Mouse (Mus musculus) CD4-positive, CD25-positive, alpha-beta regulatory T cell, adult 2 months (primary cell): ENCODE data around the gene Vcam1.

Experiments used
- DNase-seq: peaks from one replicate; pipeline ENCODE4 v3.0.0-alpha.2; 2012; ENCODE audit warnings: low read depth, low spot score

Vcam1 gene

DNA sequence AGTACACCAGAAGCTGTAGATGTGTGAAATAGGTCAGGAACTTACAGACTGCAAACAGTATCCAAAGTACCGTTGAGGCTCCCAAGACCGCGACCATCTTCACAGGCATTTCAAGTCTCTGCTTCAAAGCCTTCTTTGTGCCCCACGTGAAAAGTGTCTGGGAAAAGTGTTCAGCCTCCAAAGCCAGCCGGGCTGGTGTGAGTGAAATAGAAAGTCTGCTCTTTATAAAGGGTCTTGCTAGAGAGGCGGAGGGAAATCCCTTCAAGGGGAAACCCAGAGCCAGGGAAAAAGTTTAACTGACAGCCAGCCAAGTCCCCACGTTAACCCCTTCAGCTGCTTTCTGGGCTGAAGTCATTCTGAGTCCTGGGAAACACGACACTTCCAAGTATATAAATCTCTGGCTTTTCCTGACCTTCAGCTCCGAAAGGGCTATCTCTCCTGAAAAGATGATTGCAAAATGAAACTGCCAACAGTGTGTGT is at the start of gene Vcam1:
Gene Vcam1 (minus strand): TSS at position 430 of the 480 bp plus-strand sequence.
- peak; percentile 7 for DNase-seq

DNA sequence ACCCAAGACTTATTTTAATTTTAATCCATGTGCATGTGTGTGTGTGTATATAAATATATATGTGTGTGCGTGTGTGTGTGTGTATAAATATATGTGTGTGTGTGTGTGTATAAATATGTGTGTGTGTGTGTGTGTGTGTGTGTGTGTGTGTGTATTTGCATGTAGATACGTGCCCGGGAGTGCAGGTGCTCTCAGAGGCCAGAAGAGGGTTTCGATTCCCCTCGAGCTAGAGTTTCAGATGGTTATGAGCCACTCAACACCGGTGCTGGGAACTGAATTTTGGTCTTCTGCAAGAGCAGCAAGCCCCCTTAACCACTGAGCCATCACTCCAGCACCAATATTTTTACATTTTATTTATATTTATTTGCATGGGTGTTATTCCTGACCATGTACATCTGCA is 45.6 kb upstream of the Vcam1 start:
- DNase-seq, result no peak

DNA sequence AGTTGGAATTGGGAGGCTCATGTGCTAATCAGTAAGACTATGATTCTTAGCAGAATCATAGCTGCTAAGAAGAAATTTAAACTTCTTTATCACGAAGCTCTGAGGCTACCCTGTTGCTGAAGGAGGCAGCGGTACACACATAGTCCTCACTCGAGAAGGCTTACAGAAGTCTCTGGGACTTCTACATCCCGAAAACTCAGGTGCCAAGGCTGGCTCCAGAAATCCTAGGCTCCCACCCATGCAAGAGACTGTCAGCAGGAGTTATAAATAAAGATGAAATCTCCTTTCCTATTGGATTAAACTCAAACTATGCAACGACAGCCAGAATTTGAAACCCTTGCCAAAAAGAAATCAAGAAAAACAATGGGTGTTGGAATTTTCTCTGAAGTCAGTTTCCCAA is 42.0 kb upstream of the Vcam1 start:
- no peak for DNase-seq

DNA sequence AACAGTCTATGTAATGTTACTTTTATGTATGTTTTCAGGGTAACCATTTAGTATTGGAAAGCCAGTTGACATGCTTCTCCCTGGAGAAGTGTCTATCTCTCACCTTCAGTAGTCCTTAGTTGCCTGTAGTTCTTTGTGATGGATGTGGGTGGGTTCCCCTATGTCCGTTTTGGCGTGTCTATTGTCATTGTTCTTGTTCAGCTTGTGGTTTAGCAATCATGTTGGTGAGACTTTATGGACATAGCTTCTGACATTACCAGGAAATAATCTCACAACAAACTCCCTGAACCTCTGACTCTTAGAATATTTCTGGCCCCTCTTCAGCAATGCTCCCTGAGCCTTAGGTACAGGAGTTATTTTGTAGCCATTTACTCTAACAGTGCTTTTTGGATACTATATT is 38.6 kb upstream of the Vcam1 start:
- DNase-seq, result no peak

DNA sequence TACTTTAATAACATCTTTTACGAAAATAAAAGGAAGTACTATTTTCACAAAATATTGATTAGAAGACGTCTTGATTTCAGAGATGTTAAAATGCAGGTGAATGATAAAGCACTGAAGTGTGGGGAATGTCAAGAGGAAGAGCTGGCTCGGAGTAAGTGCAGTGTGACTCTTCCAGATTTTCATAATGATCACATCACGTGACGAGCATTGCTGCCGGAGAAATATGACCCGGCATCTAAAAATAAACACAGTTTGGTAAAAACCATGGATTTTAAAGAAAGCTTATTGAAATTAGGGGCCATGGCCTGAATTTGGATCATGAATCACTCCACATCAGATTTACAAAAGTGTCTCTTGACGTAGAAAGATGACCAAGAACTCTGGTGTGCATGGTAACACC is 36.8 kb upstream of the Vcam1 start:
- no peak for DNase-seq

DNA sequence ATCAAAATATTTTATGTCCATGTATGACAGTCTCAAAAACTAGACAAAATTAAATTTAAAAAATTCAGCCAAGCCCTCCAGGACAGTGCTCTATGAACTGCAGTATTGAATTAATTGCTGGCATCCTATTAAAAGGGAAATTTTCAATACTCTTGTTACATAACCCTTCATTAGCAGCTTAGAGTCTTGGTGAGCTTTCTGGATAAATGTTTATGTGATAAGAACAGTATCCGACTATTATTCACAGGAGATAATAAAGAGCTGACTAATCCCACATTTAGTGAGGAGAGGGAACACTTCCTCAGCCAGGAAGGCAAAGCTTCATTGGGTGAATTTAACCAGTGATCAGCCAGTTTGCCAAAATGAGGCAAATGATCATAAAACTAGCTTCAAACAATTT is 35.5 kb upstream of the Vcam1 start:
- DNase-seq, result no peak

DNA sequence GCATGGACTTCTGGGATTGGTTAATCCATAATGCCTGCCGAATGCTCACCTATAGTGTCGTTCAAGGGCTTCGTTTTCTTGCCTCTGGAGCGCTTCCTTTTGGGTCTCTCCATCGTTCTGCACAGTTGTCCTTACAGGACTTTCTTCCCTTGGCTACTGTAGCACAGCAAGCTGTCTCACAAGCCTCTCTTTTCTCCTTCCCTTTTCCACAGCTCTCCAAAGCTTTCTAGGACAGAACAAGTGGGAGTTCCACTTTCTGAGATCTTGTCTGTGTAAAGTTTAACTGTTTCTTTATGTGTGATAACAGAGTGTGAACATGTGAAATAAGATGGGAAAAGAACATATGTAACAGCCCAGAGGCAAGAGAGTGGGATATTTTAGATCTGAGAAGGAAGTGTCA is 34.0 kb upstream of the Vcam1 start:
- DNase-seq, result no peak

DNA sequence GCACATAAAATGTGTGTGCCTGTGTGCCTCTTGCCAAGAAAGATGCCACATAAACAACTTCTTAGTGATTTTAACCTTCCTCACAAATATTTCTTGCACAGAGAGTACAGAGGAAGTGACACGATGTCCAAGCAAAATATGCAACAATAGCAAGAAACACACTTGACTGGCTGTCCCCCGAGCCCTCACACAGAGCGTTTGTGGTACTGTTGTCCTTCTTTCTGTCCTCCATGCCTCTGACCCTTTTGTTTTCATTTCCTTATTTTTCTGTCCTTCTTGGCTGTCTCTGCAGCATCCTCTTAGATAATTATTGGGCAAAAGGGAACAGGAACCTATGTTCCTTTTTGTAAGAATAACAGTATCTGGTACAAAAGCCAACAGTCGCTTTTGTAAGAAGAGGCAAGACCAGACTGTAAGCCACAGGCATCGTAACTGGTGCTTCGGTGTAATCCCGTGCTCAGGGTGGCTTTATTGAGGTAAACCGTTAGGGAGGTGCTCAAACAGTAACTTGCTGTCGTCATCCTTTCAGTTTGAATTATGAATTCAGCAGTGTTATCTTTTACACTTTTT is 32.7 kb upstream of the Vcam1 start:
- DNase-seq, result no peak

DNA sequence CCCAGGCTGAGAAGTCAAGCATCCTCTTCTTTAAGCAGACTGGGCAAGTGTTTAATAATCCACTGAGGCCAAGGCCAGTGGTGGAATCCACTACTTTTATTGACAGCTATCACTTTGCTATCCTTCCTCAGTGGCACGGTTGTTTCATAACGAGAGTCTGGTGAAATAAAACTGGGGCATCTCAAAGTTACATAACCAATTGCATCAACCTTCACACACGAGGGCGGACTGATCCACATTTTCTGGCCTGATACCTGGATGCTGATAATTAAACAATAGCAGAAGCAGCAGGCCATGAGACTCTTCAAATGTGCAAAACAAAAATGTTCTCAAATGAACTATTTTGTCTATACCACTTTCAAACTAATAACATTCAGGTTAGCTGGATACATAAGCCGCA is 29.9 kb upstream of the Vcam1 start:
- no peak for DNase-seq

DNA sequence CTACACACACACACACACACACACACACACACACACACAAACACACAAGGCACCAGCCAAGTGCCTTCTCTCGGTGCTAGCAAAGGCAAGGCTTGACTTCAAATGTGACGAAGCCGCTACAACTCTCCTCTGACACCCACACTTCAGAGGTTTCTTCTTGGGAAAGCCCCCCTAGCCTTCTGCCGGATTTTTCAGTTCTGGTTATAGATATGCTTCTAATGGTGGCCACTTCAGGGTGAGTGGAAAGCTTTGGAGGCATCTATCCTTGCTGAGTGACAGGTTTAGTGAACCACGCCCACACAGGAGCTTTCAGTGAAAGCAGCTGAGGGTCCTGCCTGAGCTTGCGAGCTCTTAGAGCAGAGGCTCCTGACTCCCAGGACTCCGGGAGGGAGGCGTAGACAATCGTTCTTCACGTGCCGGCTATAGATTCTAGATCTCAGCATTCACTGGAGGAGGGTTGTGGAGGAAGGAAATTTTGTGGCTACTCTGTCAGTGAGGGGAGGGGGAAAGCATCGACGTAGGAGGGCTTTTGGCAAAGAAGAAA is 28.0 kb upstream of the Vcam1 start:
- DNase-seq, result no peak

DNA sequence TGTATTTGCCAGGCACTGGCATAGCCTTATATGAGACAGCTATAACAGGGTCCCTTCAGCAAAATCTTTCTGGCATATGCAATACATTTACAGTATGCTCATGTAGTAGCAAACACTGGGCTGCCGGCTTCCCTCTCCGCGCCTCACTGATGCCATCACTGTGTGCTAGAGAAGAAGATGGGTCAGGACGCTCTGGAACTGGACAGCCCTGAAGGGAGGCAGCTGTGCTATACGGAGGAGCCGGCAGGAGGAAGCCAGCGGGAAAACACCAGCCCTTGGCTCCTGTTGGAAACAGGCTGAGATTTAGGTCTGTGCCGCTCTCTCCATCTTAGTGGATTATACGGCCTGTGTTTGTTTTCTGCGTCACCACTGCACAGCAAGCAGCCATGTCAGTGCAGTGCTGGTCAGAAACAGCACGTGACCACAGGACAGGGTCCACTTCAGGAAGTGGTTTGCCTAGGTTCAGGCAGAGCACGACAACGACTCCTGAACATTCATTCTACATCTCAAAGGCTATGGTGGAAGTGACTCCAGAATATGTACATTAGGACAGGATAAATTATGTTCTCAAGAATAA is 20.7 kb upstream of the Vcam1 start:
- DNase-seq, result no peak

DNA sequence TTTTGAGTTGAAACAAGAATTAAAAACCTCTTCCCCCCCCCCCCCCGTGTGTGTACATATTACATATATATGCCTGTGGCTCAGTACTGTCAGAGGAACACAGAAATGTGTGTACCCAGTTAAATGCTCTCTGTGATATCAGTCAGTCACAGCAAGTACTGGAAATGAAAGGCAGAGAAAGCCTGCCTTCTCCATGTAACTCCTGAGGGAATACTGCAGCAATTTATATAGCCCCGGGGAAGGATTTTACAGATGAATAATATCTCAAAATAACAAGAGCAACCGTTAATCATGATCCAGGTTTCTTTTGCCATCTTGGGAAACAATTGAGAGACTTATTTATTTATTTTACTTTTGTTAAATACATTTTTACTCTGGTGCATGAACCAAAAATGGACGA is 19.6 kb upstream of the Vcam1 start:
- no peak for DNase-seq

DNA sequence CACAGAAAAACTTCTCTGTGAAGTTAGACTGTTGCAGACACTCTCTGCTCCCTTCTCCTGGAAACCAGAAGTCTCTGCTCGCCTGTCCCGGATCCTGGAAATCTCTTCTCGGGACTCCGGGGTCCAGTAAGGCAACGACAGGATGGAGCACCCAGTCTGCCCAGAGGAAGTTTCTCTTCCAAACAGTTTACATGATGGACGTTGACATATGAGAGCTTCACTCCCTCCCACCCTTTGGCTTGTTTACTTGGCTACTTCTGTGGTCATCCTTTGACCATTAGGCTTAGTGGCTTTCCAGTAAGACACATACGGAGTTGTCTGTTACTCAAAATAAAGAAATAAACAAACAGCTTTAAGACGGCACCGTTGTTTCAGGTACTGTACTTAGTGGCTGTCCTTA is 19.2 kb upstream of the Vcam1 start:
- no peak for DNase-seq

DNA sequence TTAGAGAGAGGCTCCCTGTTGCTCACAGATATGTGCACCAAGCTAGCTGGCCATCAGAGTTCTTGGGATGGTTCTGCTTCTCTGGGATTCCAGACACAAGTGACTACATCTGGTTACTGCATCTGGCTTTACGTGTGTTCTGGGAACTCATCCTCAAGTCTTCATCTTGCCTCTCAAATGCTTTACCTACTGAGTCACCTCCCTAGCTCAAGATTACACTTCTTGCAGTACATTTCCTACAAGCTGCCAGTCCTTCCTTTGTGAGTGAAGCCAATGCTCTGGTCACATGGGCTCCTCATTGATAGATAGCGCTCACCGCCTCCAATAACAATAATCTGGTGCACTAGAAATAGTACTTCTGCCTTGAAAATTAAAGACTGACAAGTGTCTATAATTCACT is 11.7 kb upstream of the Vcam1 start:
- DNase-seq, result no peak

DNA sequence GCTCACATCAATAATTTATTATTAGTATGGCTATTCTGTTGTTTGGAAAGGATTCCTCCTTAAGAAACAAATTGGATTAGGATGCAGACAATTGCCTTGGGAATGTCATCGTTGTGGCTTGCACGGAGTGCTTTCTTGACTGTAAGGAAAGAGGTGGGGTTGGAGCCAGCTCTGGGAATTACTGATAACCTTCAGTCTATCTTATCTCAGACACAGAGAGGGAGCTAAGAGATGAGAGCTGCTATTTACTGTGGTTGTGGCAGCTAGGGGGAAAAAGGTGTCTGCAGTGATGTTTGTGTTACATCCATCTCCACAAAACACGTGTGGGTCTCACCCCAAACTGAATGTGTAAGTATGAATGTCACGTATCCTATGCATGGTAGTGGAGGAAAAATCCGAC is 9.5 kb upstream of the Vcam1 start:
- DNase-seq, result no peak

DNA sequence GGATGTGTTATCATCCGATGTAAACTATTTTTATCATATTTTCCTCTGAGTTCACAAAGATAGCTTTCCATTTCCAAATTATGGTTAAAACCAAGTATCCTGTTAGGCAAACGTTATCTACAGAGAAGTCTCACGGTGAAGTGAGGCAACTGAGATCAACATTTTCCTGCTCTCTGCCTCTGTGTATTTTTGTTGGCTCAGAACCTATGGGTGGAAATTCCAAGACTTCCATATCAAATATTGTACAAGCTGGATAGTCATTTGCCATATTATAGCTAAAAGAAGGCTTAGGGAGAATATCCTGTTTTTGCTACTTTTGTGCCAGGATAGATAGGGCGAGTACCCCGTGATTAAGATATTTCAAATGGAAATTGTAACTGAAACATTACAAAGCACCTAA is 8.6 kb upstream of the Vcam1 start:
- no peak for DNase-seq

DNA sequence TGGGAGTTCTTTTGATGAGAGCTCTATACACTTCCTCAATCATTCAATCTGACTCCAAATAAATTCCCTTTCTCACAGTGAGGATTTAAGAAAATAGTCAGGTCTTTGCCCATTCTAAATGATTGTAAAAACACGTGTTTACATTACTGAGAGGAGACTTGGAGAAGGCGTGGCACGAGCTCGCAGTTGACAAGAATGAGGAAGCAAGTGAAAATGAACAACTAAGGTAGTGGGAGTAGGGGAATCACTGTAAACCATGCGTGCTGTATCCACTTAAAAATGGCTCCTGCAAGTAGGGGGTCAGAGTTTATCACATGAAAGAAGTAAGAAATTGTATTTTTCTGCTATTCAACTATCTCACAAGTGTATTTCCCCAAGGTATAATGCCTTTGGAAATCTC is 3.9 kb upstream of the Vcam1 start:
- DNase-seq, result no peak

DNA sequence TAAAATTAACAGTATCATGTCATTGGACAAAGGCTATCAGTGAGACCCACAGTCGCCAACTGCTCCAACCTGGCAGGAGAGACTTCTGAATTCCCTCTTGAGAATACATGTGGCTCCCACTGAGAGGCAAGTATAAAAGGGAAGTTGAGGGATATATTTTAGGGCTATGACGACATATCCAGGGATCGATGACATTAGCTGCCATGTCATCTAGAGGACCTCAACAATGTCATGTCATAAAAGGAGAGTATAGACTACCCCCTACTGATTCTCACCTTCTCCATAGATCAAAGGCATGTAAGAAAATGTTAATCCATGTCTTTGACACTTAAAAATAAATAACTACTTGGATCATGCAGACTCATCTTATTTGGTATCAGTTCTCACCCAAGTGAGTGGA is 1.2 kb upstream of the Vcam1 start:
- no peak for DNase-seq

DNA sequence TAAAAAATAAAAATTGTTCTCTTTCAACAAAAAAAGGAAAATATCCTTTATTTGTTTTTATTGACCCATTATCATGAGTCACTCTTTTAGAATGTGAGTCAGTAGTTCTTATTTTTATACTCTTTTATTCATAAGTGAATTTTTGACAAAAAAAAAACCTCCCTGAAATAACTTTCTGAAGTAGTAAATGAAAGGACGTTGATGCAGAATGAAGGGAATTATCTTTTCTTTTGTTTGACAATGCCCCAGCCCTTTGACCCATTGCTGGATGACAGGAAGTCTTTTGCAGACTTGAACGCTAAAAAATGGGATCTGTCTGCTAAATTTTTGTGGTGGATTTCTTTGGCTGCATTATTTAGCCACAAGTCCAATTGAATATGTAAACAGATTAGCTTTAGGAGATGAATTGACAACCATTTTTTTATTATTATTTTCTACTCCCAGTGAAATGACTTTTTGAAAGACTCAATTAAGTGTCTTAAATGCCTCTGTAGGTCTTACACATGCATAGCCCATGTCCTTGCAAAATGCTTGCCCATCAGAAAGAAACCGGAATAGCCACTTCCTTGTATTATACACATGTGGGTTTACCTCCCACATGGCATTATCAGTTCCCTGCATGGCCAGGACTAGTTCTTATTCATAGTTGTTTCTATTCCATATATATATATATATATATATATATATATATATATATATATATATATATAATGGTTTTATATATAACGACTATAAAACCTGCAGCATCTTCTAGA is 530 bp upstream of the Vcam1 start:
- DNase-seq, result no peak

DNA sequence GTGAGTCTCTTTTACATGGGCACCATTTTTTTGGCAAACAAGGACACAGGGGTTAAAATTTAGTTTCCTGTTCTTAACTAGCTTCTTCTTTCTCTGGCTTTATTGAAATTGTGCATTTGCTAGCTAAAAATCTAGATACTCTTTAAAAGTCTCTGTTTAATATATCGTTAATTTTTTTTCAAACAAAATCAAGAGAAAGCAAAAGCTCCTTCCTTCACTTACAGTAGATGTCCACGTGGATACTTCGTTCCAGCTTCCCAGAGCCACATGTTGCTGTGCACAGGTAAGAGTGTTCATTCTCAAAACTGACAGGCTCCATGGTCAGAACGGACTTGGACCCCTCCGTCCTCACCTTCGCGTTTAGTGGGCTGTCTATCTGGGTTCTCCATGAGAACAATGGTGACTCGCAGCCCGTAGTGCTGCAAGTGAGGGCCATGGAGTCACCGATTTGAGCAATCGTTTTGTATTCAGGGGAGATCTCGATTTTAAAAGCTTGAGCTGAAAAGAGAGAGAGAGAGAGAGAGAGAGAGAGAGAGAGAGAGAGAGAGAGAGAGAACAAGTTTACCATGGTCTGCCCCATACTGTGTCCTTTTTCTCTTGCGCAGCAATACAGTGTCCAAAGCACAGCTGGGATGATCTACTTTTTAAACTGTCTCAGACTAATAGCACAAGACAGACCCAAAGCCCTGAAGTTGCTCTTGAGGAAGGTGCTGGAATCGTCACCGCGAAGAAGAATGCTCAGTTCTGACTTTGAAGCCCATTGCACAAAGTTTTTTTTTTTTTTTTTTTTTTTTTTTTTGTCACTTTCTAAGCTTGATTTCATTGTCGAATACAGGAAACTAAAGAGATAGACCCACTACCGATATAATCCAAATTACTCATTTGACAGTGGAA is 930 bp downstream of the Vcam1 start:
- DNase-seq, result no peak

DNA sequence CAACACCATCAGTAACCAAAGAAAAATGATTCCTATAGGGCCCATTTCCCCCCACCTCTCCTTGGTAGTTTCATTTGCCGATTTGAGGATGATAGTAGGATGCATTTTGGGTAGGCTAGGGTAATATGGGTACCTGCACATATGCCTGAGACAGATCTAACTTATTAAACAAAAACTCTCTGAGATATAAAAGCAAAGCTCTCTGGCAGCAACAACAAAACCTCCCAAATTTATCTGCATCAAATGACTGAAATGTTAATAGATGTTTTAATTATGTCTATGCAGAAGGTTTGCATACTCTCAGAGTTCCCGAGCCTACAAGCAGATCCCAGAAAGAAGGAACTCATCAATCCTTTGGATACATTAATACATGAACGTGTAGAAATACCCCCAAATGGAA is 1.7 kb downstream of the Vcam1 start:
- DNase-seq, result no peak

DNA sequence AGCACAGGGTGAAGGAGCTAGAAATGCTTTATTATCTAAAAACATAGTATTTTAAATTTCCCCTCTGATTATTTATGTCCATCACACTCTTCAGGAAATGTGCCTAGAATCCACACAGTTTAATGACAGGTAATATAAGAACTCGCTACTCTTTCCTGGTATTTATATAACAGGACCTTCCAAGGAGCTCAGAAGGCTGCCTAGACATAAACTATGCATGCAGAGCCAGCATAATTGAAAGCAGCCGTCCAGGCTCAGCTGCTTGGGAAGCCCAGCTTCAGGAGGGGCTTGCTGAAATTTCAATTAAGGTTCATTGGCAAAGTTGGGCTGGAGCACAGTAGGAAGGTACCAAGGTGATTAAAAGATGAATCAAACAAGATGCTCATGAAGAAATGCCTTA is 2.2 kb downstream of the Vcam1 start:
- DNase-seq, result no peak
